Mouse (Mus musculus) hindbrain, embryonic 15.5 days (tissue): ENCODE measurements at regions not wholly inside any gene's neighbourhood (a gene's known extent, or its start where the extent isn't known, plus 50 kb on each side); places are given as distances from the start of the nearest gene placed in this dataset.

Experiments used
- ATAC-seq: fragments of 200-750 bp; cut with Nextera tagmentation; 2 replicates; pipeline ENCODE4 v1.8.0; 2017; ENCODE audit warnings: low read depth, moderate number of reproducible peaks, moderate TSS enrichment; ENCODE audit not compliant: low FRiP score
- H3K27ac ChIP-seq: fragments of 300-500 bp; sonication (generic); replicated peaks from 2 replicates; pipeline ENCODE4 v1.5.1; 2015; ENCODE audit warnings: mild to moderate bottlenecking, inconsistent platforms
- H3K27me3 ChIP-seq: fragments of 300-500 bp; sonication (generic); 2 replicates; pipeline ENCODE4 v1.6.1; 2015; ENCODE audit warnings: control low read depth, inconsistent platforms
- H3K36me3 ChIP-seq: fragments of 300-500 bp; sonication (generic); 2 replicates; pipeline ENCODE4 v1.6.1; 2015; ENCODE audit warnings: control low read depth, inconsistent platforms
- H3K4me1 ChIP-seq: fragments of 300-500 bp; sonication (generic); replicated peaks from 2 replicates; pipeline ENCODE4 v1.6.1; 2015; ENCODE audit warnings: control low read depth, inconsistent platforms
- H3K4me2 ChIP-seq: fragments of 300-500 bp; sonication (generic); 2 replicates; pipeline ENCODE4 v1.6.1; 2015; ENCODE audit warnings: moderate library complexity, mild to moderate bottlenecking, inconsistent platforms
- H3K4me3 ChIP-seq: fragments of 300-500 bp; sonication (generic); 2 replicates; pipeline ENCODE4 v1.5.1; 2015; ENCODE audit warnings: mild to moderate bottlenecking, inconsistent platforms
- H3K9ac ChIP-seq: fragments of 300-500 bp; sonication (generic); 2 replicates; pipeline ENCODE4 v1.6.1; 2015; ENCODE audit warnings: inconsistent platforms
- H3K9me3 ChIP-seq: fragments of 300-500 bp; sonication (generic); 2 replicates; pipeline ENCODE4 v1.6.1; 2016; ENCODE audit warnings: control low read depth, inconsistent platforms
- WGBS: fragments of 180-500 bp; shearing (Covaris S2); methylation state at CpG from one replicate; pipeline ENCODE4 v1.1.7; 2015; 5-methylcytosine and 5-hydroxymethylcytosine counted together

GRCm38 (mm10) chr4:88956151-88956550 is 76.2 kb upstream of the Ifne start:
- WGBS, result 46% methylated on average over 7 of the region's 7 CpGs
- 0 out of 2 replicates have a peak, but pooled peaks cover 3% of the 10 kb centered on the region for H3K4me1 ChIP-seq
- H3K27ac ChIP-seq, result no peak overlapping the region
- no peak for ATAC-seq
- no peak overlapping the region for H3K4me3 ChIP-seq
- no peaks in the 10 kb centered on the region for H3K36me3 ChIP-seq
- H3K27me3 ChIP-seq, result no peaks in the 10 kb centered on the region
- no peaks in the 10 kb centered on the region for H3K9me3 ChIP-seq
- H3K9ac ChIP-seq, result no peak overlapping the region
- no peak overlapping the region for H3K4me2 ChIP-seq

GRCm38 (mm10) chr4:88955571-88955970 is 75.6 kb upstream of the Ifne start:
- Histone ChIP-seq H3K36me3 (no peaks in the 10 kb centered on the region), H3K9me3 (no peaks in the 10 kb centered on the region), H3K4me1 (0 out of 2 replicates have a peak, but pooled peaks cover 3% of the 10 kb centered on the region), H3K27ac (no peak overlapping the region), H3K9ac (no peak overlapping the region), H3K4me3 (no peak overlapping the region), H3K27me3 (no peaks in the 10 kb centered on the region), H3K4me2 (no peak overlapping the region)
- no peak for ATAC-seq
- 88% methylated on average over 7 of the region's 7 CpGs for WGBS

GRCm38 (mm10) chr4:88954045-88954444 is 74.0 kb upstream of the Ifne start:
- H3K36me3 ChIP-seq, result no peaks in the 10 kb centered on the region
- no peak overlapping the region for H3K27ac ChIP-seq
- H3K4me3 ChIP-seq, result no peak overlapping the region
- H3K4me2 ChIP-seq, result no peak overlapping the region
- 95% methylated on average over 3 of the region's 3 CpGs for WGBS
- H3K9ac ChIP-seq, result no peak overlapping the region
- ATAC-seq, result no peak
- no peaks in the 10 kb centered on the region for H3K27me3 ChIP-seq
- H3K4me1 ChIP-seq, result 0 out of 2 replicates have a peak, but pooled peaks cover 3% of the 10 kb centered on the region
- no peaks in the 10 kb centered on the region for H3K9me3 ChIP-seq

GRCm38 (mm10) chr4:88951034-88951336 is 71.0 kb upstream of the Ifne start:
- H3K9ac ChIP-seq, result no peak overlapping the region
- no peaks in the 10 kb centered on the region for H3K27me3 ChIP-seq
- H3K4me3 ChIP-seq, result no peak overlapping the region
- H3K9me3 ChIP-seq, result no peaks in the 10 kb centered on the region
- no peaks in the 10 kb centered on the region for H3K4me1 ChIP-seq
- WGBS, result 46% methylated on average over 1 of the region's 1 CpGs
- ATAC-seq, result no peak
- no peak overlapping the region for H3K4me2 ChIP-seq
- H3K36me3 ChIP-seq, result no peaks in the 10 kb centered on the region
- H3K27ac ChIP-seq, result no peak overlapping the region

- Histone ChIP-seq H3K4me3 (no peak overlapping the region), H3K36me3 (no peaks in the 10 kb centered on the region), H3K4me2 (no peak overlapping the region), H3K4me1 (no peaks in the 10 kb centered on the region), H3K9me3 (no peaks in the 10 kb centered on the region), H3K27ac (no peak overlapping the region), H3K9ac (no peak overlapping the region), H3K27me3 (no peaks in the 10 kb centered on the region)
- WGBS, result 49% methylated on average over 12 of the region's 12 CpGs
- ATAC-seq, result no peak
Measured at GRCm38 (mm10) chr4:88950181-88951033, 70.4 kb upstream of the Ifne start.

- Histone ChIP-seq H3K9ac (no peak overlapping the region), H3K9me3 (no peaks in the 10 kb centered on the region), H3K27me3 (no peaks in the 10 kb centered on the region), H3K4me3 (no peak overlapping the region), H3K4me2 (no peak overlapping the region), H3K27ac (no peak overlapping the region), H3K36me3 (no peaks in the 10 kb centered on the region), H3K4me1 (no peaks in the 10 kb centered on the region)
- whole genome bisulfite sequencing, result 86% methylated on average over 4 of the region's 4 CpGs
- no peak for ATAC-seq
Measured at GRCm38 (mm10) chr4:88948027-88948859, 68.2 kb upstream of the Ifne start.

- H3K9me3 ChIP-seq, result no peaks in the 10 kb centered on the region
- 82% methylated on average over 4 of the region's 4 CpGs for WGBS
- no peak overlapping the region for H3K4me3 ChIP-seq
- no peak overlapping the region for H3K9ac ChIP-seq
- H3K27ac ChIP-seq, result no peak overlapping the region
- no peak for ATAC-seq
- H3K4me2 ChIP-seq, result no peak overlapping the region
- no peaks in the 10 kb centered on the region for H3K36me3 ChIP-seq
- peaks cover 6% of the 10 kb centered on the region for H3K4me1 ChIP-seq
- peaks cover 6% of the 10 kb centered on the region for H3K27me3 ChIP-seq
Measured at GRCm38 (mm10) chr4:88941955-88942354, 62.0 kb upstream of the Ifne start.

GRCm38 (mm10) chr4:88940670-88941069 is 60.7 kb upstream of the Ifne start:
- H3K4me2 ChIP-seq, result no peak overlapping the region
- peaks cover 6% of the 10 kb centered on the region for H3K4me1 ChIP-seq
- ATAC-seq, result no peak
- WGBS, result 88% methylated on average over 2 of the region's 2 CpGs
- no peak overlapping the region for H3K4me3 ChIP-seq
- H3K9me3 ChIP-seq, result no peaks in the 10 kb centered on the region
- no peaks in the 10 kb centered on the region for H3K36me3 ChIP-seq
- H3K27ac ChIP-seq, result no peak overlapping the region
- no peak overlapping the region for H3K9ac ChIP-seq
- peaks cover 11% of the 10 kb centered on the region for H3K27me3 ChIP-seq

- ATAC-seq, result no peak
- peak overlapping the region; percentile 88 for H3K4me2 ChIP-seq
- 60% methylated on average over 4 of the region's 4 CpGs for WGBS
- H3K4me1 ChIP-seq, result peaks cover 6% of the 10 kb centered on the region
- no peaks in the 10 kb centered on the region for H3K36me3 ChIP-seq
- H3K9ac ChIP-seq, result peak overlapping the region; percentile 73; the same call in 1 of the 2 replicates
- H3K27ac ChIP-seq, result 0 out of 2 replicates have a peak overlapping the region, but pooled peaks have one; percentile 86
- peaks cover 19% of the 10 kb centered on the region for H3K27me3 ChIP-seq
- no peaks in the 10 kb centered on the region for H3K9me3 ChIP-seq
- H3K4me3 ChIP-seq, result 0 out of 2 replicates have a peak overlapping the region, but pooled peaks have one; percentile 62
Measured at GRCm38 (mm10) chr4:88939397-88939796, 59.4 kb upstream of the Ifne start.

- Histone ChIP-seq H3K9me3 (no peaks in the 10 kb centered on the region), H3K27ac (peak overlapping the region; percentile 86), H3K36me3 (no peaks in the 10 kb centered on the region), H3K4me2 (peak overlapping the region; percentile 88), H3K9ac (peak overlapping the region; percentile 73), H3K4me3 (peak overlapping the region; percentile 62), H3K27me3 (peaks cover 19% of the 10 kb centered on the region), H3K4me1 (peaks cover 6% of the 10 kb centered on the region)
- WGBS, result 6% methylated on average over 11 of the region's 11 CpGs
- ATAC-seq, result no peak; the same call in 1 of the 2 replicates
Measured at GRCm38 (mm10) chr4:88938712-88939032, 58.7 kb upstream of the Ifne start.

- Histone ChIP-seq H3K4me2 (peak overlapping the region; percentile 88), H3K4me1 (peaks cover 6% of the 10 kb centered on the region), H3K36me3 (no peaks in the 10 kb centered on the region), H3K27me3 (peaks cover 19% of the 10 kb centered on the region), H3K9ac (peak overlapping the region; percentile 73), H3K27ac (peak overlapping the region; percentile 86), H3K4me3 (peak overlapping the region; percentile 62), H3K9me3 (no peaks in the 10 kb centered on the region)
- peak; percentile 97 for ATAC-seq
- WGBS, result under 1% methylated on average over 66 of the region's 104 CpGs
Measured at GRCm38 (mm10) chr4:88937866-88938711, 58.1 kb upstream of the Ifne start.
